Mouse (Mus musculus): ENCODE data around the gene Pfdn6.

GRCm38 (mm10) chr17:33947430-33948089, 7.4 kb upstream of the Pfdn6 start:
- TF ChIP-seq CTCF (IDR thresholded peaks at IDR 0.05; ENCODE audit: low read depth, low read length) = no peak
- no peak for TF ChIP-seq POLR2A (IDR thresholded peaks at IDR 0.05; ENCODE audit: borderline replicate concordance, low read depth, low read length)
